ENCODE assay signal across 33 mouse cellular contexts in genomic region chr1:108974866-108975265, GRCm38 (mm10).
DNase-seq lines count a peak whose midpoint lies in the region; ATAC-seq and TF ChIP-seq lines count a peak whose summit lies in the region.
"Had no signal": no experiment of that assay in that cellular context is flagged by ENCODE, and none has a peak within 500 bp of the region (broad histone marks: within the 10 kb centered on the region; RNA-seq: fewer than 3 reads in every experiment).

No protein-coding gene starts in this region.

- 9% methylated on average over 1 of the region's 1 CpGs for WGBS in forebrain, embryonic 14.5 days

- no peak overlapping the region for H3K4me3 ChIP-seq in layer of hippocampus, adult 2 months
- H3K4me3 ChIP-seq in forebrain, embryonic 14.5 days (ENCODE audit: low read depth, low read length): no peak overlapping the region
- H3K4me3 ChIP-seq: embryonic facial prominence, embryonic 10.5 days; embryonic facial prominence, embryonic 15.5 days; gastrocnemius, adult 2 months; hindbrain, embryonic 12.5 days; intestine, embryonic 15.5 days; limb, embryonic 10.5 days; limb, embryonic 15.5 days; liver, embryonic 13.5 days; myocyte; neural tube, embryonic 12.5 days had no signal

- peak; percentile 82 for ATAC-seq in forebrain, embryonic 14.5 days
- ATAC-seq: CD4-positive, CD25-positive, alpha-beta regulatory T cell, adult 4 months; hindbrain, postnatal 0 days; intestine, embryonic 15.5 days; lung, postnatal 0 days; midbrain, embryonic 16.5 days had no signal

- no peaks in the 10 kb centered on the region for H3K27me3 ChIP-seq in forebrain, embryonic 14.5 days (replicated peaks; ENCODE audit: control insufficient read depth, insufficient read depth, low read length)
- H3K27me3 ChIP-seq: embryonic facial prominence, embryonic 15.5 days; hindbrain, embryonic 12.5 days; intestine, embryonic 15.5 days; limb, embryonic 15.5 days; liver, embryonic 13.5 days; neural tube, embryonic 12.5 days had no signal

- H3K4me1 ChIP-seq in forebrain, embryonic 14.5 days (ENCODE audit: control insufficient read depth, insufficient read depth, low read length): no peaks in the 10 kb centered on the region
- H3K4me1 ChIP-seq: embryonic facial prominence, embryonic 10.5 days; embryonic facial prominence, embryonic 15.5 days; hindbrain, embryonic 12.5 days; intestine, embryonic 15.5 days; limb, embryonic 10.5 days; limb, embryonic 15.5 days; liver, embryonic 13.5 days; neural tube, embryonic 12.5 days had no signal

- H3K27ac ChIP-seq in layer of hippocampus, adult 2 months: no peak overlapping the region
- no peak overlapping the region for H3K27ac ChIP-seq in forebrain, embryonic 14.5 days (ENCODE audit: low read depth, low read length)
- H3K27ac ChIP-seq: embryonic facial prominence, embryonic 10.5 days; embryonic facial prominence, embryonic 15.5 days; gastrocnemius, adult 2 months; hindbrain, embryonic 12.5 days; hindbrain, postnatal 0 days; intestine, embryonic 15.5 days; limb, embryonic 10.5 days; limb, embryonic 15.5 days; liver, embryonic 13.5 days; macrophage; neural tube, embryonic 12.5 days had no signal

- no peak for TF ChIP-seq POLR2A in brain, embryonic 14.5 days (IDR thresholded peaks at IDR 0.05; ENCODE audit: borderline replicate concordance, extremely low read depth, insufficient read depth, insufficient read length, poor library complexity, severe bottlenecking)

- no peaks in the 10 kb centered on the region for H3K9me3 ChIP-seq in forebrain, embryonic 14.5 days (replicated peaks; ENCODE audit: control insufficient read depth, low read length)
- H3K9me3 ChIP-seq: embryonic facial prominence, embryonic 10.5 days; embryonic facial prominence, embryonic 15.5 days; hindbrain, embryonic 12.5 days; intestine, embryonic 15.5 days; limb, embryonic 10.5 days; limb, embryonic 15.5 days; liver, embryonic 13.5 days; neural tube, embryonic 12.5 days had no signal

- H3K9ac ChIP-seq in forebrain, embryonic 14.5 days (ENCODE audit: low read length): no peak overlapping the region
- H3K9ac ChIP-seq: embryonic facial prominence, embryonic 15.5 days; hindbrain, embryonic 12.5 days; intestine, embryonic 15.5 days; limb, embryonic 15.5 days; liver, embryonic 13.5 days; neural tube, embryonic 12.5 days had no signal

- H3K4me2 ChIP-seq in forebrain, embryonic 14.5 days (ENCODE audit: low read length): no peak overlapping the region
- H3K4me2 ChIP-seq: embryonic facial prominence, embryonic 15.5 days; heart, embryonic 11.5 days; hindbrain, embryonic 12.5 days; intestine, embryonic 15.5 days; limb, embryonic 15.5 days; liver, embryonic 13.5 days; neural tube, embryonic 12.5 days had no signal

- TF ChIP-seq CTCF in layer of hippocampus, adult 2 months (conservative IDR thresholded peaks at IDR 0.05): no peak
- TF ChIP-seq CTCF in brain, embryonic 14.5 days (IDR thresholded peaks at IDR 0.05; ENCODE audit: borderline replicate concordance, extremely low read depth, insufficient read depth, insufficient read length): no peak

- no peaks in the 10 kb centered on the region for H3K36me3 ChIP-seq in forebrain, embryonic 14.5 days (ENCODE audit: control insufficient read depth, insufficient read depth, low read length)
- H3K36me3 ChIP-seq: embryonic facial prominence, embryonic 10.5 days; embryonic facial prominence, embryonic 15.5 days; hindbrain, embryonic 12.5 days; intestine, embryonic 15.5 days; limb, embryonic 10.5 days; limb, embryonic 15.5 days; liver, embryonic 13.5 days; neural tube, embryonic 12.5 days had no signal

- peak; percentile 4 to 14 for DNase-seq in layer of hippocampus, adult 2 months (ENCODE audit: low spot score in 2 of 2)
- DNase-seq in layer of hippocampus, adult 8-10 months (ENCODE audit: low spot score in 2 of 2): no peak
- DNase-seq in brain, embryonic 14.5 days (ENCODE audit: low read depth): peak; percentile 82
- peak; percentile 80 for DNase-seq in forebrain, embryonic 14.5 days (ENCODE audit: low spot score)
- DNase-seq in retina, postnatal 1 day: peak; percentile 12
- no peak for DNase-seq in urinary bladder, adult 2 months (ENCODE audit: low spot score)
- no peak for DNase-seq in frontal cortex, postnatal 36 days (ENCODE audit: low spot score in 2 of 2)
- DNase-seq: adrenal gland, postnatal 14 days; cerebellum, adult 8-10 months; cerebellum, postnatal 25 days; gastrocnemius, adult 2 months; gastrocnemius, postnatal 36 days; heart, adult 18-20 months; heart, postnatal 36 days; kidney, adult 2 months; liver, embryonic 13.5 days; lung, adult 18-20 months; right cerebral cortex, postnatal 14 days; thymus, postnatal 14 days had no signal

Comparison
In these comparisons a context has a peak if more than half of its experiments do, and no peak if none do; other contexts are left out.
1. DNase-seq: peak in layer of hippocampus, adult 2 months (2 of 2), brain, embryonic 14.5 days (single experiment), forebrain, embryonic 14.5 days (single experiment) and retina, postnatal 1 day (single experiment); none in layer of hippocampus, adult 8-10 months (0 of 2), urinary bladder, adult 2 months (single experiment) and frontal cortex, postnatal 36 days (0 of 2).